Mouse (Mus musculus): ENCODE results near the gene U90926.

The U90926 gene

DNA sequence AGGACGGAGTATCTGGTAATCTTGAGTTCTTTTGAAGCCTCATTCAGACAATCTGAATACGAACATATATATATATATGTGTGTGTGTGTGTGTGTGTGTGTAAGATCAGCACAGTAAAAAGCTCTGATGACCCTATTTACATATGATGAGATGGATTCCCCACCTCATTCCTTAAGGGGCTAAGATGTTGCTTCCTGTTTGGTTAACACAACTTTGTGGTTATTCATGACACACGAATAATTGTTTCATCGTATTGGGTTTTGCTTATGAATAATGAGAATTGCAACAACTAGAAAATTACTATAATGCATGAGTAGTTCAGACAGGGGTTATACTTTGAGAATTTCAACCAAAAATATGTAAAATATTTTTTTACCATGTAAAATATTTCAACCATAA is at the start of gene U90926:
Gene U90926, minus strand, starts transcription at position 101 of the 400 bp plus-strand sequence.
- DNase-seq, result no peak

GRCm38 (mm10) chr5:92263761-92264359 is 48.7 kb upstream of the U90926 start:
- peak; percentile 86 for DNase-seq

DNA sequence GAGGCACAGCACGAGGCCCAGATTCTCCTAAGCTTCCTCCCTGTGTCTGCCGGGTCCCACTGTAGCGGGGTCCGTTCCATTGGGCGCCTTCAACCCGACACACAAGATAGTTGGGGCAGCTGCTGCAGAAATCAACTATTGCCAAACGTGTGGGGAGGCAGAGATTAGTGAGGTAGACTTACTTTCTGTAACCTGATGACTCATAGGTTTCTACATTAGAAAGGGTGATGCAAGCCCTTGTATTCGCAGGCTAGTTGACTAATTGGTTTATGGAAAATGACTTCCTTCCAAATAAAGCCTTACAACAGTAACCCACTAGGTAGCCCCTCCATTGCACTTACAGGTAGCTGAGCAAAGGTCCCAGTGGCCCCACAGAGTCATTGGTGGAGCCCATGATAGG is 47.4 kb upstream of the U90926 start:
- no peak for DNase-seq

DNA sequence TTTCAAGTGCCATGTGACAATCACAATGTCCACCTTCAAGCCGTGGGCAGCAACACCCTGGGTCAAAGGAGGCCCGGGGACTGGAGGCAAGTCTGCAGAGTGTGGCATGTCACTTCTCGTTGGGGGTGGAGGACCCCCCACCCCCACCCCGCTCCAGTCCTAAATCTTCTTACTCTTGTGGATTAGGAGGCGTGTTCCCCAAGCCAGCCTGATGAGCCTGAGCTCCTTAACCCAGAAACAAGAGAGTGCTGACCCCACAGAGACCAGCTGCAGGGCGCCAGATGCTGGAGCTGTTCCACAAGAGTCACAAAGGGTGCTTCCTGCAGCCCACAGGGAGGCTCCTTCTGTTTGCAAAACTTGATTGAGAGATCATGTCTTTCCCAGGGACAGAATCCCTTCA is 41.0 kb upstream of the U90926 start, which contains the start of gene Ppef2:
Gene Ppef2, minus strand, starts transcription at position 61 of the 400 bp plus-strand sequence.
- DNase-seq, result no peak

GRCm38 (mm10) chr5:92254476-92254875 is 39.3 kb upstream of the U90926 start:
- DNase-seq, result no peak

DNA sequence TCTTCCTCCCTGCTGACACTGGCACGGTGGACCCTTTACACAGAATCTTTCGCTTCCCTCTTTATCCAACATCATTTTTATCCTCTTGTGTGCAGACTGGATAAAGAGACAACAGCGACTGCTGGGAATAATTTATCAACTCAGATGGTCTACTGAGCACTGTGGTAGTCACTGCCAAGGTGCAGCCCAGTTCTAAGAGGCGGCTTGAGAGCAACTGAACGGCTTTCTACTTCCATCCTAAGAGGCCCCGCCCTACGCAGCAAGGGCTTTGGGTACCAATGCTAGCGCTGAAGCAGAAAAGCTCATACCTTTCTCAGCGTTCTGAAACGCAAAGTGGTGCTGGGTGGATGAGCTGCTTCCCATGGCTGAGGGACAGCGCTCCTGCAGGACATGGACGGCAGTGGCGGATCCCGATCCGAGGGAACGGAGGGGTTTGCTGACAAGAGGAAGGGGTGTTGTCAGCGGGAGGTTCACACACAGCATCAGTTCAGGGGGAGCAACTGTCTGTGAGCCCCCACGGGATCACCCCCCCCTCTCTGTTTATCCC is 37.7 kb upstream of the U90926 start:
- DNase-seq, result peak; percentile 16

DNA sequence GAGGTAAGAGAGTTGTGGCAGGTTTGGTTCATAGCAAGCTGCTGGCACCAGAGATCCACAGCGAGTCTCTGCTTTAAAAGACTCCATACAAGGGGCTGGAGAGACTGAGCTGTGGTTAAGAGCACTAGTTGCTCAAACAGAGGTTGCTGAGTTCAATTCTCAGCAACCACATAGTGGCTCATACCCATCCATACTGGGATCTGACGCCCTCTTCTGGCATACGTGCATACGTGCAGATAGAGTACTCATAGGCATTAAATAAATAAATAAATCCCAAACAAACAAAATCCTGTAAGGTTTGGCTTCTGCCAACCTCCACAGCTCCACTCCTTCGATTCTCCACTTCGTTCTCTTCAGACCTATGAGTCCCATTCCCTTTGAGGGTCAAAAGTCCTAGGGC is 36.8 kb upstream of the U90926 start:
- no peak for DNase-seq

DNA sequence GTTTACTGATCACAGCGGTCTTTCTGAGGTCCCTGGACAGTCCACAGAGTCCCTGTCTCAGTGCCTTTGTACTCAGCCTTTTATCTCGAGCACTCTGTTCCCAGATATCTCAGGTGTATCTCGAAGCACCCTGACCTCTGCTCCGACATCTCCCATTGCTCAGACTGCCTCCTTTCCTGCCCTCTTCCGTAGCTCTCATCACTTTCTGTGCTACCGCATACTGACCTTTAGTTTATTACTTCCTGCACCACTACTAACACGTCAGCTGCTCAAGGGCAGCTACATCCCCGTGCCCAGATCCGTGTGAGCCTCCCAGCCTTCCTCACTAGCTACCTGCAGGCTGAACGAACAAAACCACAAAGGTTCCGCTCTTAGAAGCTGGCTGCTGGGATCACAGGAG is 33.4 kb upstream of the U90926 start:
- DNase-seq, result no peak

DNA sequence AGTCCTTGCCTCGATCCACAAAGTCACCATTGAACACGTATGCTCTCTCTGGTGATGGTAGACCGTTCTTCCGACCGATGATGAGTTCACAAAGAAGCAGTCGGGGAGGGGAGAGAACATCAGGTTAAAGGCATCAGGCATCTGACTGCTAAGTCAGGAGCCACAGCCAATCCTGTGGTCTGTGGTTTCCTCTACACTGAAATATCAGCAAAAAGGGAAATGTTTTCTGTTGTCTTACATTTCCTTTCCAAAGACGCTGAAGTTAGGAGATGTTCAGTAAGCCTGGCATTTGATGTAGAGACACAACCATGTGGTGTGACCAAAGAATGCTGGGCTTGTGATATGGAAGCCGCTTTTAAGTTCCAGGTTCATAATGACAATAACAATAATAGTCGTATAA is 30.3 kb upstream of the U90926 start:
- no peak for DNase-seq

GRCm38 (mm10) chr5:92244900-92245299 is 29.7 kb upstream of the U90926 start:
- no peak for DNase-seq

DNA sequence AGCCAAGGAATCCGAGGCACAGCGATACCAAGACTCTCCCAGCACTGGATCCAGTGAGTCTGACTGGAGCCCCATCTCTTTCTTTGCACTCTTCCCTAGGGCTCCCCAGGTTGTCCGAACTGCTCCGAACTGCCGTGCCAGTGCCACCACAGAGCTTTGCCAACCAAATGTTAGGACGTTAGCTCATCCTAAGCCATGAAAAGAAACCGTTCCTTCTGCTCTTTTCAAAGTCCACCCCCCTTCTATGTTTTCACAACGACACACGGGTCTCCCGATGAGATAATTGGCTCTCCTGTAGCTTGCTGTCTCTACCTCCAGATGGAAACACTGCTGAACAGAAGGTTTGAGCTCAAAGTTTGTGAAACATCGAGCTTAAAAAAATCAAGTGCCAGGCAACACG is 25.6 kb upstream of the U90926 start:
- no peak for DNase-seq

- DNase-seq, result peak; percentile 83
Observed at GRCm38 (mm10) chr5:92239333-92240232, 24.4 kb upstream of the U90926 start.

GRCm38 (mm10) chr5:92234939-92235557 is 19.8 kb upstream of the U90926 start:
- DNase-seq, result peak; percentile 36

DNA sequence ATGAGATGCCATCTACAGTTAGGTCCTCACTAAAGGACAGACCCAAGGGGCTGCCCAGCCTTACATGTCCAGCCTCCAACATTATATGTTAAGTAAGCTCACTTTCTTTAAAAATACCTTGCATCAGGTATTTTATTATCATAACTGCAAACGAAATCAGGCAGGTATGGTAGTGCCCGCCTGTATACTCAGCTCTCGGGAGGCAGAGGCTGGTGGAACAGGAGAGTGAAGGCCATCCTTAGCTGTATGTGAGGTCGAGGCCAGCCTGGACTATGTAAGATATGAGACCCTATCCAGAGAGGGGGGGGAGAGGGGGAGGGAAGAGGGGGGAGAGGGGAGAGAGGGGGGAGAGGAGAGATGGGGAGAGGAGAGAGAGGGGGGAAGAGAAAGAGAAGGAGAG is 18.2 kb upstream of the U90926 start:
- no peak for DNase-seq

DNA sequence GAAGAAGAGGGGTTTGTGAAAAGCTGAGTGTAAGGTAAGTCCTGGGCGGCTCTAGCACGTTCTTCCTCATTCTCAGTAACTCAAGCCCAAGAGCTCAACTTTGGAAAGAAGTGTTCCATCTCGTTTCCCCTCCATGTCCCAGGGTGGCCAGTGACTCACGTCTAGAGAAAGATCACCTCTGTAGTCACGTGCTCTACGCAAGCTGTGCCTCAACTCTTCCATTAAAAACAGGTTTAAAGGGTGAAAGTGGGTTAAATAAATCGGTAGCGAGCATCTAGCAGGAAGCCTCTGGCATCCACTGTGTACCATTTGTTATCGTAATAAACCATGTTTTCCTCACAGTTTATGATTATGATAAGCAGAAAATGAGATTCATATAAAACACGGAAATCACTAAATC is 16.6 kb upstream of the U90926 start:
- DNase-seq, result no peak

GRCm38 (mm10) chr5:92230306-92230705 is 15.1 kb upstream of the U90926 start:
- no peak for DNase-seq

DNA sequence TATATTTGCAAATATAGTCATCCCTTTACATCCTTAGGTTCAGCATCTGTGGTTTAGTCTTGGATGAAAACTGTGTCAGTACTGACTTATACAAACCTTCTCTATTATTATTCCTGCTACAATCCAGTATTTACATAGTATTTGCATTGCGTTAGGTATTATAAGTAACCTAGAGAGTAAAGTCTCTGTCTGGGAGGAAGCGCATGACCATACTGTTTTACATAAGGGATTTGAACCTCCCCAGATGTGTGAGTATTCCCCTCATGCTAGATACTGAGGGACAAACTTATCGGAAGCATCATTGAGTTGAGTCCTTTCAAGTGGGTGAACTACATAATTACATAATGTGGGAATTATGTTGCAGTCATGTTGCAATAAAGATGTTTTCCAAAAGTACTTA is 14.3 kb upstream of the U90926 start:
- DNase-seq, result no peak

- peak; percentile 5 for DNase-seq
Observed at GRCm38 (mm10) chr5:92228776-92229175, 13.6 kb upstream of the U90926 start.

- peak; percentile 8 for DNase-seq
Observed at GRCm38 (mm10) chr5:92227782-92228181, 12.6 kb upstream of the U90926 start.

GRCm38 (mm10) chr5:92220287-92220902 is 5.2 kb upstream of the U90926 start:
- peak; percentile 8 for DNase-seq

- DNase-seq, result peak; percentile 9
Observed at GRCm38 (mm10) chr5:92219826-92220225, 4.6 kb upstream of the U90926 start.

DNA sequence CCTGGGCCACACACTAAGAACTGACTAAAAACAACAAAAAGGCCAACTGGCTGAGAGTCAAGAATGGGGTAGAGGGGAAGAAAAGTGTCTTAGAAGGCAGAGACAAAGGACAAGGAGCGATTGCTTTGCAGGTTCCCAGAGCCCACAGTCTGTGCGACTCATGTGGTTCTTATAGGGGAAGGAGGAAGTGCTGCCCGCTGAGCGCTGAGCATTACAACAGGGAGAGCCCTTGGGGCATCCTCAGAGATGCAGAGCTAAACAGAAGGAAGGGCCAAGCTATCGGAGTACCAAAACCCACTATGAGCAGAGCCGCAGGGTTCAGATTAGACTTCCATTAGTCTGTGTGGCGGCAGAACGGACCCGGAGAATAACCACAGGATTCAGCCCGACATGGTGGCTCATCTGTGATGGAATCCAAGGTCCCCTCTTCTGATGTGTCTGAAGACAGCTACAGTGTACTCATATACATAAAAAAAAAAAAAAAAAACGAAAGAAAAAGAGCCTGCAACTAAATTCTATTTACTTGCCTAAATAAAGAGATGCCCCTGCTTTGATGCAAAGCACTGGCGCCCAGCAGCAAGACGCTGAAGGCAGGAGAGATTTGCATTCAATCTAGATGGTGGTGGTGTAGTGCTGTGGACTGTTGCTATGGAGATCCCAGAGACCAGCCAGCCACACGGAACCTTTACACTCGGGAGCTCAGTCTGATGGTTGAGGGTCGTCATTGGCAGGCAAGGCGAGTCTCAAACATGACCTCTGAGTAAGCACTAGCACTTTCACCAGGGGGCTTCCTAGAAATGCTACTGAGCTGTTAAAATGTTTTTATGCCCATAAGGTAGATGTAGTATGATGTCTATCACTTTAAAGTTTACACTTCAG is 3.9 kb upstream of the U90926 start:
- DNase-seq, result no peak

Measured in lung, postnatal 10 days (tissue).